Mouse (Mus musculus) hindbrain, embryonic 10.5 days (tissue): ENCODE results near the gene Ankrd26. TPM values are rescaled to one million over a fixed set of nuclear protein-coding genes. Genes with fewer than 3 reads are reported as not detected.
"Not testable (repeated sequence)": the region's sequence is repeated elsewhere in the genome, so short reads cannot be mapped to it uniquely, and the experiment has no call there.

Experiments
- DNase-seq: peaks from one replicate; pipeline ENCODE4 v3.0.0-alpha.2; 2017; ENCODE audit warnings: low spot score
- H3K27ac ChIP-seq: fragments of 300-500 bp; sonication (generic); 2 replicates; pipeline ENCODE4 v1.5.1; 2016; ENCODE audit warnings: mild to moderate bottlenecking, moderate library complexity
- H3K27me3 ChIP-seq: fragments of 300-500 bp; sonication (generic); 2 replicates; pipeline ENCODE4 v1.6.1; 2016; ENCODE audit warnings: mild to moderate bottlenecking; ENCODE audit not compliant: poor library complexity, insufficient read depth, severe bottlenecking
- H3K36me3 ChIP-seq: fragments of 300-500 bp; sonication (generic); 2 replicates; pipeline ENCODE4 v1.6.1; 2016; ENCODE audit warnings: mild to moderate bottlenecking, moderate library complexity
- H3K4me1 ChIP-seq: fragments of 300-500 bp; sonication (generic); replicated peaks from 2 replicates; pipeline ENCODE4 v1.6.1; 2016; ENCODE audit warnings: mild to moderate bottlenecking
- H3K4me3 ChIP-seq: fragments of 300-500 bp; sonication (generic); 2 replicates; pipeline ENCODE4 v1.5.1; 2016; ENCODE audit warnings: mild to moderate bottlenecking, moderate library complexity
- H3K9me3 ChIP-seq: fragments of 300-500 bp; sonication (generic); 2 replicates; pipeline ENCODE4 v1.6.1; 2016; ENCODE audit warnings: mild to moderate bottlenecking, moderate library complexity
- WGBS: fragments of 180-500 bp; shearing (Covaris S2); methylation state at CpG from one replicate; pipeline ENCODE4 v1.1.7; 2016; 5-methylcytosine and 5-hydroxymethylcytosine counted together
- polyA plus RNA-seq: library from polyadenylated mRNA; unstranded; fragments of >200 nt; fragmentation: Nextera tagmentation; extraction: Ambion mirVana; gene quantifications from 2 replicates; pipeline ENCODE4 v1.2.1, GENCODE M21; 2016

The Ankrd26 gene
- polyA plus RNA-seq, 1 experiment from 2014 or later: 13.0 TPM

DNA sequence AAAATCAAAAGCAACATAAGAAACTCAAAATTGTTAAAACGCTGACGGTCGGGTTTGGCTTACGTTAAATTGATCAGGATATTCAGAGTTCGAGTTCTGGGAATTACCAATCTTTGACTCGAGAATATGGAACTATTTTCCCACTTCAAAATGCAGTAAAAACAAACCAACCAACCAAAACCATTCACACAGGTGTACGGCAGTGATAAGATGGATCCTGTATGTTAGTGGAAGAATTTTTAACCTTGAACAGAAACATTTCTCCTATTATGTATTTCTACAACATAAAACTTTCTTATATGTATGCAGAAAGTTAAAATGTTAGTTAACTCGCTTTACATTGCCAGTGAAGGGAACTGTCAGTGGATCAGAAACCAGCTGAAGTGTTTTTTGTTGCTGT is 801 bp downstream of the Ankrd26 start:
- 85% methylated on average over 8 of the region's 8 CpGs for WGBS
- no peaks in the 10 kb centered on the region for H3K9me3 ChIP-seq
- peaks cover 39% of the 10 kb centered on the region for H3K4me1 ChIP-seq
- H3K27me3 ChIP-seq: no peaks in the 10 kb centered on the region
- H3K4me3 ChIP-seq: peak overlapping the region; percentile 70
- no peak for DNase-seq
- H3K27ac ChIP-seq: peak overlapping the region; percentile 94
- H3K36me3 ChIP-seq: peaks cover 35% of the 10 kb centered on the region

GRCm38 (mm10) chr6:118538627-118539026 is 23.4 kb downstream of the Ankrd26 start:
- H3K27ac ChIP-seq: no peak overlapping the region
- 93% methylated on average over 4 of the region's 4 CpGs for WGBS
- H3K4me3 ChIP-seq: no peak overlapping the region
- no peaks in the 10 kb centered on the region for H3K9me3 ChIP-seq
- H3K36me3 ChIP-seq: peaks cover 92% of the 10 kb centered on the region
- no peaks in the 10 kb centered on the region for H3K4me1 ChIP-seq
- no peak for DNase-seq
- H3K27me3 ChIP-seq: no peaks in the 10 kb centered on the region

DNA sequence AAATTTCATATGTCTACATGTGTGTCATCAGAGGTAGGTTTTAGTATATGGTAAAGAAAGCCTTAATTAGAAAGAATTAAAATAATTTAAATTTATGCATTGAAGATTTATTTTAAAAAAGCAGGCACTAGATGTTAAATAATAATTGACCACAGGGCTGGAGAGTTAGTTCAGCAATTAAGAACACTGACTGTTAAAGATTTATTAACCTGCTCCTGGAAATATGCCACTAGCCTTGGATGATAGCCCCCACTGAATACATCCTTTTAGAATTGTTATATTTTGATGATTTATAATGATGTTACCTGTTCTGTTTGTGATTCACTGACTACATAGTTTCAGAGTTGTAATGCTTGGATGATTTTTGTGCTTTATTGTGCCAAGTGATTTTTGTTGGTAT is 24.8 kb downstream of the Ankrd26 start:
- H3K27me3 ChIP-seq, H3K27ac ChIP-seq, DNase-seq, H3K4me3 ChIP-seq, H3K4me1 ChIP-seq, H3K9me3 ChIP-seq: not testable (repeated sequence)
- peaks cover 90% of the 10 kb centered on the region for H3K36me3 ChIP-seq

DNA sequence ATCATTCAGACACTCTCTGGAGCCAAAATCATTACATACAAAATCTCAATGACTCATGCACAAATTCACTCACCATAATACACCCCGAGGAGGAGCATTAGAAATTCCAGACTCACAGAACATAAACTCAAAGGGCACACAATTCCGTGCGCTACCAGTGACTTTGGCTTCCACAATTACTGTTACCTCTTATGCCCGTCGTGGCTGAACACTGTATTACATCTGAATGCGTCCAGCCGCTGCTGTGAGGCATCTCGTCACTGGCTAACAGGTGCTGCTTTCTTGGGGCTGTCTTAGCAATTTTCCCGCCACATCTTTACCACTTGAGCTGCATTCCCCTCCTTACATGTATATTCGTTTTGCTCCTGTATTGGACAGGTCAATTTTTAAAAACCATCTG is 26.7 kb downstream of the Ankrd26 start:
- H3K27ac ChIP-seq: no peak overlapping the region
- H3K36me3 ChIP-seq: peaks cover 92% of the 10 kb centered on the region
- 94% methylated on average over 10 of the region's 10 CpGs for WGBS
- no peak for DNase-seq
- H3K4me1 ChIP-seq: no peaks in the 10 kb centered on the region
- no peaks in the 10 kb centered on the region for H3K27me3 ChIP-seq
- no peaks in the 10 kb centered on the region for H3K9me3 ChIP-seq
- H3K4me3 ChIP-seq: no peak overlapping the region

GRCm38 (mm10) chr6:118533381-118533780 is 28.6 kb downstream of the Ankrd26 start:
- no peak for DNase-seq

DNA sequence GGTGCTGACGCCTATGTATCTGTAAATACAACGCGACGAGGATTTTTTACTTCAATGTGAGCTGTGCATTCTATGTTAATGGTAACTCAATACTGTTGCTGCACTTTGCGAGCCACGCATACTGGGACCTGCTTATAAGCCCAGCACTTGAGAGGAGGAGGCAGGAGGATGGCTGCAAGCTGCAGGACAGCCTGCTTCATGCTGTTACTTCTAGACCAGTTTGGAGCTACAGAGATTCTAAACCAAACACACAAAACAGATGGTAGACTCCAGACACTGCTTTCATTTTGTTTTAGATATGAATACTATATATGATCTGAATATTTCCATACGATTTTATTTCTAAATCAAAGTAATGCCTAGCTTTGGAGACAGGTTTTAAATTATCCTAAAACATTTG is 41.4 kb downstream of the Ankrd26 start:
- WGBS: 88% methylated on average over 7 of the region's 7 CpGs
- Histone ChIP-seq H3K27me3 (no peaks in the 10 kb centered on the region), H3K36me3 (peaks cover 95% of the 10 kb centered on the region), H3K27ac (no peak overlapping the region), H3K4me1 (no peaks in the 10 kb centered on the region), H3K4me3 (no peak overlapping the region), H3K9me3 (no peaks in the 10 kb centered on the region)
- no peak for DNase-seq

More at GRCm38 (mm10) chr6:118533381-118533780, 28.6 kb downstream of the Ankrd26 start:
- no peak overlapping the region for H3K4me3 ChIP-seq
- no peaks in the 10 kb centered on the region for H3K27me3 ChIP-seq
- H3K36me3 ChIP-seq: peaks cover 94% of the 10 kb centered on the region
- no peak overlapping the region for H3K27ac ChIP-seq
- no peaks in the 10 kb centered on the region for H3K9me3 ChIP-seq
- H3K4me1 ChIP-seq: no peaks in the 10 kb centered on the region
- WGBS: 86% methylated on average over 9 of the region's 9 CpGs

DNA sequence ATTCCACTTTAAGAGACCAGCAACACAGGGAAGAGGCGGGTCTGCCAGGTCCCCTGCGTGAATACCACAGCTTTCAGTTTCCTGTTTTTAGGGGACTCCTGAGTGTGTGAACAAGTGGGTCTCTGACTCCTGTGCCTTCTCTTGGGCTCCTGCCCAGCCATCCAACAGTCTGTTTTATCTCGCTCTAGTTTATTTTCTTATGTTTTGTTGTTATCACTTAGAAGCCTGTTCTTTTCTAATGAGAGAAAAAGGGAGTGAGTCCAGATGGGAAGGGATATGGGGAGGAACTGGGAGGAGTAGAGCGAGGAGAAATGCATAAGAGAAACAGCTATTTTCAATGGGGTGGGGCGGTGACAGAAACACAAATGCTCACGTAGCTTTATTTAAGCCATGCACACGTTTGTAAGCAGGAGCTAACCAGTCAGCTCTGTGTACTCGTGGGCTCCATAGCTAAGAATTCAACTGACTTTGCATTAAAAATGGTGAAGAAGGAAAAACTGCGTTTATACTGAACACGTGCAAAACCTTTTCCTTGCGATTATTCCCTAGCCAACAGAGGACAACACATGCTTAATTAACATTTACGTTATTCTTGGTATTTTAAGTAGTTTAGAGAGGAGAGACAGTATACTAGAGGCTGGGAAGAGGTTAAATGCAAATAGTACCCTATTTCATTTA is 48.6 kb downstream of the Ankrd26 start:
- no peaks in the 10 kb centered on the region for H3K27me3 ChIP-seq
- H3K4me3 ChIP-seq: no peak overlapping the region
- peaks cover 83% of the 10 kb centered on the region for H3K36me3 ChIP-seq
- 93% methylated on average over 12 of the region's 12 CpGs for WGBS
- DNase-seq: no peak
- H3K9me3 ChIP-seq: no peaks in the 10 kb centered on the region
- H3K4me1 ChIP-seq: no peaks in the 10 kb centered on the region
- no peak overlapping the region for H3K27ac ChIP-seq

DNA sequence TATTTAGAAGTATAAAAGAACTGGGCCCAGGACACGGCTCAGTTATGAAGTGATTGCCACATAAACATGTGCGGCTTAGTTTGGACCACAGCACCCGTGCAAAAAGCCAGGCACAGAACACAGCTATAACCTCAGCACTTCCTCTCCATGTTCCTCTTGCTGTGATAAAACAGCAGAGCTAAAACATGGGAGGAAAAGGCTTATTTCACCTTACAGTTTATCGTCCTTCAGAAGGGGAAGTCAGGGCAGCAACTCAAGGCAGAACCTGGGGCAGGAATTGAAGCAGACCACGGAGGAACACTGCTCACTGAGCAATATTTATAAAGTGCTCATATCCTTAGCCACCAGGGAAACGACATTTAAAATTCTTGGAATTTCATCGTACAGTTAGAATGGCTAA is 63.0 kb downstream of the Ankrd26 start:
- H3K27me3 ChIP-seq: no peaks in the 10 kb centered on the region
- no peak overlapping the region for H3K4me3 ChIP-seq
- peaks cover 34% of the 10 kb centered on the region for H3K36me3 ChIP-seq
- H3K9me3 ChIP-seq: no peaks in the 10 kb centered on the region
- no peak for DNase-seq
- no peak overlapping the region for H3K27ac ChIP-seq
- WGBS: 91% methylated on average over 7 of the region's 7 CpGs
- H3K4me1 ChIP-seq: no peaks in the 10 kb centered on the region

DNA sequence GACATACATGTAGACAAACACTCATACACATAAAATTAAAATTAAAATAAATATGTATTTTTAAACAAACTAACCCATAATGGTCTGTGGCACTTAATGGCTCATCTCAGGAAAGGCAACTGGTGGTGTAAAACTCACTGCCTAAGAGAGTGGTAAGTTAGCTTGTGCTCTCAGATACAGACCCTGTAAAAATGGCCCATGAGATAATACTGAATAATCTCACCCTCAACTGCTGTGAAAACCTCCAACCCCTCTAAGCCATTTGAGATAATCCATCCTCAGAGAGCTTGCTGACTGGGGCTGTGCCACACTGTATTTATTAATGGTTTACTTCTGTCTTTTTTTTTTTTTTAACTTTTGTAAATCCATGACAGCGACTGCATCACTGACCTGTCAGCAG is 79.9 kb downstream of the Ankrd26 start:
- WGBS: 88% methylated on average over 1 of the region's 1 CpGs

GRCm38 (mm10) chr6:118478957-118479708 is 82.9 kb downstream of the Ankrd26 start, which contains the start of gene Zfp9:
Zfp9 (minus strand) TSS chr6:118479320.
- Histone ChIP-seq H3K27me3 (peaks cover 75% of the 10 kb centered on the region), H3K27ac (peak within 1 kb of the TSS; percentile 92), H3K4me1 (peaks cover 31% of the 10 kb centered on the region), H3K4me3 (peak within 1 kb of the TSS; percentile 65), H3K9me3 (no peaks in the 10 kb centered on the region), H3K36me3 (peaks cover 14% of the 10 kb centered on the region)
- DNase-seq: peak; percentile 80
- WGBS: under 1% methylated on average over 51 of the region's 57 CpGs

More for the DNA sequence above, 79.9 kb downstream of the Ankrd26 start:
- Histone ChIP-seq H3K4me3 (no peak overlapping the region), H3K27ac (no peak overlapping the region), H3K4me1 (peaks cover 25% of the 10 kb centered on the region), H3K27me3 (peaks cover 46% of the 10 kb centered on the region), H3K9me3 (no peaks in the 10 kb centered on the region), H3K36me3 (peaks cover under 1% of the 10 kb centered on the region; the same call in 1 of the 2 replicates)
- no peak for DNase-seq

DNA sequence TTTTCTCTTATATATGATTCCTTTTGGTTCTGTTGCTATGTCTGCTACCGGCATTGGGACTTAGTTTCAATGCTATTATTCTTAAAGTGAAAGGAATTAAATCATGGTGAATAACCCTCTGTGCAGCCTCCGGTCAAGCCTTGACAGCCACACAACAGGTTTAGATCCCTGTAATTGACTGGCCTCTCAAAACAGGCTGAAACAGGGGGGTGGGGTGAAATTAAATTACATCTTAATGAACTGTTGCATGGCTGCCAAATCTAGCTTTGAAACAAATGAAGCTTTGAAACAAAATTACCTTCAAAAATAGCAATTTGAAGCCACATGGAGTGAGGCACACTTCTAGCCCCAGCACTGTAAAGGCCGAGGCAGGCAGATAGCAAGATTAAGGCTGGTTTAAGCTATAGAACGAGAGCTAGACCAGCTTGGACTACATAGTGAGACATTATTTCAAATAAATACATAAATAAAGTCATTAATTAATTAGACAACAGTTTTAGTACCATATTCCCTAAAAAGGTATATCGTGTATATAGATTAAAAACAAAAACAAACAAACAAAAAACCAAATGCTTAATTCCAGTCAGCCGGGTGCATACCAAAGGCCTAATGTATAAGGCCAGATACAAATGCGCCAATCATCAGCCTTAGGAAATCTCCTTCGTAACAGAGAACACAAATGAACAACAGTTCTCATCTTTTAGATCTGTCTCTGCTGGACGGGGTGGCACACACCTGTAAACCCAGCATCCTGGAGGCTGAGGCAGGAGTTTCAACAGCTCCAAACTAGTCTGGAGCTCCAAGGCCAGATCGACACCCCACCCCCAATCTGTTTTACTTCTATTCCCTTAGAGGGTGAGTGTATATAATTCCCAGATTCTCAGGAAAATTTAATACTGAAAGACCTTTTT is 83.9 kb downstream of the Ankrd26 start:
- DNase-seq: peak; percentile 22
- Histone ChIP-seq H3K9me3 (no peaks in the 10 kb centered on the region), H3K27me3 (peaks cover 68% of the 10 kb centered on the region), H3K36me3 (peaks cover 16% of the 10 kb centered on the region), H3K27ac (peak overlapping the region; percentile 92), H3K4me3 (peak overlapping the region; percentile 65), H3K4me1 (peaks cover 31% of the 10 kb centered on the region)
- WGBS: 24% methylated on average over 10 of the region's 10 CpGs

DNA sequence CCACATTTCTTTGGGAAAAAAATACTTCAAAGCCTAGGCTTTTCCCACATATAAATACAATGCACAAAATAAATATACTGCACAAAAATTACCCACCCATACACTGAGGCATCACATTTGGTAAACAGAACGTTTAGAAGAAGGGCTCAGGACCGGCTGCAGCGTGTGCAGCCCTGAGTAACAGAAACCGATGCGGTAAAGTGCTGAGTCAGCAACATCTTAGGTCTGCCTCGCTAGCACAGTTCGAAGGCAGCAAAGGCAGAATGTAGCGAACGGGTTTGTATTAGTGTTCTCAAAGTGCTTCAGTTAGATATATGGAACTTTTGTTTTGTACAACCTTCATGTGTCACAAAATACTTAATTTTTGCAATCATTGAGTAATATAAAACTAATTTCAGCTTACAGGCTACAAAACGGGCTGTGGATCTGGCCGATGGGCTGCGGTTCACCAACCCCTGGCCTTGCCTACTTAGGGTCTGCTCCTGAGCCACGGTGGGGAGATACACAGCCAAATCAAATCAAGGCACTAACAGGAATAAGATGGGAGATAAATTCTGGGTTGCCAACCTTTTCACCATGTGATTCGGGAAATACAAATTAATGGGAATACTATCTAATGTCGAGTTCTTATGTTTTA is 99.8 kb downstream of the Ankrd26 start:
- no peaks in the 10 kb centered on the region for H3K27me3 ChIP-seq
- H3K27ac ChIP-seq: no peak overlapping the region
- H3K36me3 ChIP-seq: peaks cover 36% of the 10 kb centered on the region
- no peak for DNase-seq
- WGBS: 81% methylated on average over 15 of the region's 15 CpGs
- no peaks in the 10 kb centered on the region for H3K9me3 ChIP-seq
- H3K4me1 ChIP-seq: no peaks in the 10 kb centered on the region
- H3K4me3 ChIP-seq: no peak overlapping the region
